Mouse (Mus musculus) liver, postnatal 0 days (tissue): ENCODE results near the gene Ankrd63.

ENCODE experiments used
- CTCF ChIP-seq: sonication (generic); IDR thresholded peaks from 2 replicates; pipeline ENCODE4 v1.5.1; 2016; ENCODE audit warnings: antibody characterized with exemption, low read depth
- EP300 ChIP-seq: IDR thresholded peaks from 2 replicates; pipeline ENCODE4 v1.6.1; 2016; ENCODE audit warnings: antibody characterized with exemption, low read depth, mild to moderate bottlenecking

GRCm38 (mm10) chr2:118706436-118706835 is 2.7 kb upstream of the Ankrd63 start:
- TF ChIP-seq CTCF (no peak), EP300 (no peak)
